Mouse (Mus musculus) telencephalon, adult 2 months (tissue): ENCODE results near the gene Zfand3.

ENCODE experiments used
- DNase-seq: peaks from one replicate; pipeline ENCODE4 v3.0.0-alpha.2; 2011; ENCODE audit warnings: low read depth, low spot score

Gene Zfand3

DNA sequence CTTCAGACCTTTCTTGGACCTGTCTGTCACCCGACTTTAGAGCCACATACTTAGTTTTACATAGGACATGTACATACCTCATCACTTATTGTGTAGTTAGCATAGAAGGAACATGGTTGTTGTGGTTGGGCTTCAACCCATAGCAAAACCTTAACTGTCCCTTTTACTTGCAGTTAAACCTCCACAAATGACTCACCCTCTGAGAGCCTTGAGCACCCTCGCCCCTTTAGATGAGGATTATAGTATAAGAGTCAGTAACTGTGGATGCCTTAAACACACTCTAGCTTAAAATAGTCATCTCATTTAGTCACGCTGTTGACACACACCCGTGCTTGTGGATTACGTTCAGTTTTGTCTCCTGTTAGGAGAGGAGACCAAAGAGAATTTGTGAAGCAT lies 47.8 kb downstream of the Zfand3 start:
- DNase-seq, result no peak

DNA sequence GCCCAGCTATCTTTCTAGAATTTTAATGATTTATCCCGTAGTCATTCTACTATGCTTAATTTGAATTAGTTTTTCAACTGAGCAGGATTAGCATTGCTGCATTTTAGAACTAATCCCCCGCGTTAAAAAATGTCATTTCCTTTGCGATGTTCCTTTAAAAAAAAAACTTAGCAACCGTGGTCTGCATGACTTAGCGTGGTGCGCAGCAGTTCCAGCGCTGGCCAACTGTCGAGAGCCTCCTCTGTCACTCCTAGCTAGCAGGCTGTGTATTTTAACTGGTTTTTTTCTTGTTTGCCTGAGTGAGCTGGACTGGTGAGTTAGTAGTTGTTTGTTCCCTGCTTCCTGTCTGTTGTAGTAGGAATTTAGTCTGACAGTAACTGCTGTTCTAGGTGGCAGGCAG lies 48.9 kb downstream of the Zfand3 start:
- peak; percentile 49 for DNase-seq

DNA sequence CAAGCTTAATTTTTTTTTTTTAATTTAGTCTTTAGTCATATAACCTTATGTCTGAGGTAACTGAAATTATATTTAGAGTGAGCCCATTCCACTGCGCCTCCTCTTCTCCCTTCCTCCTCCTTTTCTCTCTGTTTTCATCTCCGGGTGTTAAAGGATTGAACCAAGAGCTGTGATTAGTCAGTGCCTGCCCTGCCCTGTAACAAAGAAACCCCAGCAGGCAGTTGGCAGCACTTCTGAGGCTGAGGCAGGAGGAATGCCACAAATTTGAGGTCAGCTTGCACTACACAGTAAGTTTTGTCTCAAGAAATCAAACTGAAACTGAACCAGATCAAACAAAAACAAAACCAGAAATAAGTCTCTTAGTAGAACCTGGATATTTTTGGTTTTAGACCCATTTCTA lies 49.3 kb downstream of the Zfand3 start:
- DNase-seq, result peak; percentile 10

DNA sequence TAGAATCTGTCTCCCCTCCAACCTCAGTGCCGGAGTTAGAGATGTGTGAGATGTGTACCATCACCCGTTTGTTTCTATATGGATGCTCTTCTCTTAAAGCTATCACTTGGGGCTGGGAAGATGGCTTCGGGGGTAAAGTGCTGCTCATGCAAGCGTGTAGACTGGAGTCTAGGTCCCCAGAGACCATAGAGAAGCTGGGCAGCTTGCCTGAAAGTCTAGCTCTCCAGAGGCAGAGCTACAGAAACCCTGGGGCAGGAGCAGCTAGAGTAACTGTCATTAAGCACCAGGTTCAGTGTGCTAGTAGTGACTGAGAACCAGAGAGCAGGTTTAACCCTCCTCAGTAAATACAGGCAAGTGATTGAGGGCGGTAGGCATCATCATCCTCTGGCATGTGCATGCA lies 51.7 kb downstream of the Zfand3 start:
- DNase-seq, result no peak

DNA sequence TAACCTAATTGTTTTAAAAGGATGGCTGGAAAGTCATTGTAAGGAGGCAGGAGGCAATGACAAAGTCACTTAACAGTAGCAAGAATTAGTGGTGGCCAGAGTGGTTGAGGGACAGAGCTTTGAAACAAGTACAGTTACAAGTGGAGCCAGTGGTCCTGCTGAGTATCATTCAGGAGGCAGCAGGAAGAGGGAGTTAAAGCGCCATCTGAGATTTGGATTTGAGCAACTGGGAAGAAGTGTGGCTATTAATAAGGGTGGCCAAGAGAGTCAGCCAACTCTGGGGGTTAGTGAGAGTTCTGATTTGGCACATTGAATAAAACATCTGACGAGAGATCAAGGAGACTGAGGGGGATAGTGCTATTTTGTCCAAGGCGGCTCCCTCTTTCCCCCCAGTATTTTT lies 54.1 kb downstream of the Zfand3 start:
- no peak for DNase-seq

DNA sequence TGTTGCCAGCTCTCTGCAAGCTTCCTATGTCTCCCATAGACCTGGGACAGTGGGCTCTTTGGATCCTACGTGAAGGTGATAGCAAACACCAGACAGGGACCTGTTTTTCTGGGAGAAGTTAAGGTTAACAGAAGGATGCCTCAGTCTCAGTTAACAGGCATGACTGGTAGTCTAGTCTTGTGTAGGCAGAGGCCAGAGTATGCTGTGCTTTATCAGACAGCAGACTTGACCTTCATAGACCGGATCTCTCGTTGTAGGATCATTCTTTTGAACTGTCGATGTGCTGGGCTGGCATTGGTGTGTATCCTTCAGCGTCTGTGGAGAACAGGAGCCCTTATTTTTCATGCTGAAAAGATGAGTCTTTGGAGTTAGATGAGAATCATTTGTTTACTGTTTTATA lies 54.5 kb downstream of the Zfand3 start:
- DNase-seq, result no peak

DNA sequence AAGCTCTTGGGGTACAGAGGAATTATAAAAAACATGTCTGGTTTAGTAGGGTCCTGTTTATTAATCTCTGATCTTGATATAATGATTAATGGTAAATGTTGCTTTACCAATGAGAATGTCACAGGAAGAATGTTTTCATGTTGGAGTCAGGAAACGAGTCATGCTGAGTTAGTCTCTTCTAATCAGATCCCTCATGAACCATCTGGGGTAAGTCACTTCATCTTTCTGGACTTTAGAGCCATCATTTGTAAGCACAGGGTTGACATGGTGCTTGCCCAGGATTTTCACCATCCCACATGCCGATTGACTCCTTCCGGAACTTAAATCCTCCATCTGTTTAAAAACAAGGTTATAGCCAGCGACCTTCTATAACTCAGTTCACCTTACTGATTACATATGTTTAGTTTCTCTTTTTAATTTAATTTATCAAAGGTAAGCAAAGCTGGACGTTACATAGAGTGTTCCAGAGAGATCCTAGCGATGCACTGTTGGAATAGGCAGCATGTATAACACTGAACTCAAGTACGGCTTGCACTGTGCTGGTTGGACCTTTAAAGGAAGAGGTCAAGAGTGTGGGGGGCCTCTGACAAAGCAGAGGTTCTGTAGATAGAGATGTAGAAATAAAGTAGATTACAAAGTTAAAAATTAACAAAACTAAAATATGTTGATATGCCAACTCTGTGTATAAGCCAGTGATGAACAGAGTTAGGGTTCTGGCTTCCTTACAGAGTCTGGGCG lies 56.7 kb downstream of the Zfand3 start:
- no peak for DNase-seq

DNA sequence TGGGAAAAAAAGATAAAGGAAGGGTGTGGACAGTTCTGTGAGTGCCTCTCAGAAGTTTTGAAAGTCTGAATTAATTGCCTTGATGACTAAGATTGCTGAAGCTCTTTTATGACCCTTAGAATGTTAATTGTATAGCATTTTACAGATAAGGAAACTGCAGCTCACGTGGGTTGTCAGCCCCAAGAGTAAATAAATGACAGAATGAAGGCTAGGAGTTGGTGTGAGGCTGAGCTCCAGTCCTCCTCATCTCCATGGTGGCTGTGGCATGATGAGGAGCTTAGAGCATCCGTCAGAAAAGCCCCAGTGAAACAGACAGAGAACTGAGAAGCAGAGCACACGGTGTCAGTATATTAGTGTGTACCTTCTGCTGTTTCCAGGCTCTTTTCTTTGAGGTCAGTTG lies 59.3 kb downstream of the Zfand3 start:
- no peak for DNase-seq

DNA sequence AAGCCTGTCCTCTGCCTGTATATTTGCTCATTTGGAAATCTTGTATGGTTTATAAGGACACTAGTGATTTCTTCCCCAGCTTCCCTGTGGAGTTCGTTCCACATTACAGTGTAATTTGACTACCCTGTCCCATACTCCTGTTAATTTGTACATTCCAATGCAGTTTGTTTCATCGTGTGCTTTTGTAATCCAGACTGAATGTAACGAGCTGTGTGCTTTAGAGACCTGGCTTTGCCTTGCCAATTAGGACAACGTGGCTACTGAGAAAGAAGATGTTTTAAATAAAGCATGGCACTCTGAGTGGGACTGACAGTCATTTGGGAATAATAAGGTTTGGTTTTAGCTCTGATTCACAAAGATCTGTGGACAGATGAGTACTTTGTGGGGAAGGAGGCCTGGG lies 60.2 kb downstream of the Zfand3 start:
- DNase-seq, result no peak

DNA sequence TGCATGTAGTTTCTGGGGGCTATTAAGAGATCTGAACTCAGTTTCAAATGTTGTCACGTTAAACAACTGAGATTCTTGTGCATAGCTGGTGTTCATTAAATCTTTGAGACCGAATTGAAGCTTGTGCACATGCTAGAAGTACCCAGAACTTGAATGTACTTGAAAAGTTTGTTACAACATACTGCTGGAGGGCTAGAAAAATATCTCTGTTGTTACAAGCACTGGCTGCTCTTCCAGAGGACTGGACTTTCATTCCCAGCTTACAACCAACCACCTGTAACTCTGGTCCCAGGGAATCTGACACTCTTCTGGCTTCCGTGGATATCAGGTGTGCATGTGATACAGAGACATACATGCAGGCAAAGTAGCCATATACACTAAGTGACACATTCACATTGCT lies 65.2 kb downstream of the Zfand3 start:
- no peak for DNase-seq

DNA sequence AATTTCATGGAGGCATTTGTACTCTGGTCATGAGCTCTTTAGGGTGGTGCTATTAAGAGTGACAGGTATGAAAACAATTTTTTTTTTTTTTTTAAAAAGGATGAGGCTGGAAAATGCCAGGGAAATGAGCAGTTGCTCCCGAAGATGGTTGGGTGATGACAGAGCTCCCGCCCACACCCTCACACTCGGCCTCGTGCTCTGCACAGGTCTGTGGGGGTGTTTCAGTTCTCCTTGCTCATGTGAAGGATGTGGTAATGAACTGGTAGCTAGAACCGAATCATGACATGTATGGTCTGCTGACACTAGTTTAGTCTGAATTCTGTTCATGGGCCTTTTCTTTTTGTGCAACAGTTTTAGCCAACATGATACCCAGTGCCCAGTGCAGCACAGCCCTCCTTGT lies 66.1 kb downstream of the Zfand3 start:
- peak; percentile 16 for DNase-seq

DNA sequence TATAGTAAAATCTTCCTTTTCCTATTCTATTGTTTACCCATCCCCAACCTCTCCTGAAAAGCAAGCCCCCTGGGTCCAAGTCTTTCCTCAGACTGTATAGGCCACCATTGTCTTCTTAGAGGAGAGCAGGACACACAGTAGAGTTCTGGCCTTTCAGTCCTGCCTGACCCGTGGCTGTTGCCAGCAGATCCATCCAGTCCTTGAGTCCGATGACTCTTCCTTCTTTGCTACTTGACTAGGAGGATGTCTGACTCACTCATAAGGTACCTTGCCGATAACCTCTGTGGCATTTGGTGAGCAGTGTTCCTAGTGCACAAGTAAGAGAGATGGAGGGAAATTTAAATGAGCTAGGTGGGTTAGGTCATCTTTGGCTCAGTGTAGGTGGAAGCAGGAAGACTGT lies 68.1 kb downstream of the Zfand3 start:
- no peak for DNase-seq

DNA sequence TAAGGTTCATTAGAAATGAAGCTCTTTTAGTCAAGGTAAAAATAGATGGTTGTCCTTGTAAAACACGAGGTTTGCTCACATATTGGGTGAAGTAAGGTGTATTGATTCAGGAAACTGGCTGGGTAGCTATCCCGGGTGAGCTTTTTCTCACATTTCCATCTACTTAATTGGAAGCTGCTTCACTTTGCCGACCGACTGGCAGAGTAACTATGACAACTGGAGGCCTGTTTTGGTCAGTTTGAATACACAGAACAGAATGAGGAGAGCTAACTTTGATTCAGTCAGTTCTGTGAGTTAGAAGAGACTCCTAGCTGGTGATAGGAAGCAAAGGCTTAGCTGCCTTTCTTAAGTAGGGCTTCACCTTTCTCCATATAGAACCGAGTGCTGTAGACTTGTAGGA lies 71.4 kb downstream of the Zfand3 start:
- DNase-seq, result no peak

DNA sequence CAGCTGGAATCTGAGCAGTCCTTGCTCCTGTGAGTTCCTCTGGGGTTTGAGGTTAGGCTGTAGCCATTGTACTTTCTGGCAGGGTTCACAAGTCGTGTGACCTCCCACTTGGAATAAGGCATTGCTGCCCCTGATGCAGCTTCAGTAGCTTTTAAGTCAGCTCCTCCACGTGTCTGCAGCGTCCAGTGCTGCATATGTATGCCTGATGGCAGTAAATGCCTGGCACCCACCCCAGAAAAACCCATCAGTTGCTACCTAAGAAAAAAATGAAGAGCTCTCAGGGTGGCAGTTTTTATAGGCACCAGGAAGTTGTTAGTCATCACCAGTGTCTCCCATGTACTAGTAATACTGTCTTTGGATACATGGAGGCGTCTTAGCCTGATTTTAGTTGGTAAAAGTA lies 79.5 kb downstream of the Zfand3 start:
- peak; percentile 71 for DNase-seq

DNA sequence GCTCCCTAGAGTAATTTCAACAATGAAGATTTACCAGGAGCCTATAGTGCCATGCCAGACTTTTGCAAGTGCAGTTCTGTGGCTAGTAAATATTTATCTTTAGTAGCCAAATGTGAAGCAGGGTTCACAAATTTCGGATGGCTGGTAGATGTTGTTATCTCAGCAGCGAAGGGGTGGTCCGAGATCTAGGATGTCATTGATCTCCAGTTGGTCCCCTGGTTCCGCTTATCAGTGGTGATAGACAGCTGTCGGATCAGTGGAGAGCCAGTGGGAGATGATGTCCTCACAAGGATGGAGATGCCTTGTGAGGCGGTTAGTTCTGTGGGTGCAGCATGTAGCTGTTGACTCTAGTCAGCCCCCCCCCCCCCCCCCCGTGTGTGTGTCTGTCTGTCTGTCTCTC lies 82.2 kb downstream of the Zfand3 start:
- no peak for DNase-seq

DNA sequence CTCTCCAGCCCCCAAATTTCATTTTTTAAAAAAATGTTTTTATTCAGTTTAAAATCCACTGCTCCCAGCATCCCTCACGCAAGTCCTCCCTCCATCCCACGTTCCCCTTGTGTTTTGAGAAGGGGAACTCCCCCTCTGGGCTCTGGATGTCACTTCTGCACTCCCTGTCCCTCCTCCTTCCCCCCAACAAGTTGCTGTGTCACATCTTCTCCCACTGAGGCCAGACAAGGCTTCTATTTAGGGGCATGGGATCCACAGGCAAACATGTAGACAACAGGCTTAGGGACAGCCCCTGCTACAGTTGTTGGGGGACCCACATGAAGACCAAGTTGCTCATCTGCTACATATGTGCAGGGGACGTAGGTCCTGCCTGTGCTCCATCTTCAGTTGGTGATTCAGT lies 83.9 kb downstream of the Zfand3 start:
- no peak for DNase-seq

DNA sequence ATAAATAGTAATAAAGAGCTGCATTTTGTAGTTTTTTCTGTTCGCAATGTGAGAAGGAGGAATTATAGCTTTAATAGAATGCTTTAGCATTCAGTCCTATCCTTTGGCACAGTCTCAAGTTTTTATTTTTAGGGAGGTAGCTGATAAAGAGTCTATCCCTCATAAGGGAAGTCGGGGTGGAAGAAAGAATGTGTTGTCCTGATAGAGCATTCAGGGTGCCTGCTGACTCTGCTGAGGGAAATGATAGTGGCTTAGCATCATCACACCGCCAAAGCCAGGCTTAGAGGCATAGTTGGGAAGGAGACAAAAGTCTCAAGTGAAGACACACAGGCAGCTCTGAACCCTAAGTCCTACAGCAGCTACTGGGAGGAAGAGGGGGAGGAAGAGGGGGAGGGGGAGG lies 85.9 kb downstream of the Zfand3 start:
- no peak for DNase-seq

DNA sequence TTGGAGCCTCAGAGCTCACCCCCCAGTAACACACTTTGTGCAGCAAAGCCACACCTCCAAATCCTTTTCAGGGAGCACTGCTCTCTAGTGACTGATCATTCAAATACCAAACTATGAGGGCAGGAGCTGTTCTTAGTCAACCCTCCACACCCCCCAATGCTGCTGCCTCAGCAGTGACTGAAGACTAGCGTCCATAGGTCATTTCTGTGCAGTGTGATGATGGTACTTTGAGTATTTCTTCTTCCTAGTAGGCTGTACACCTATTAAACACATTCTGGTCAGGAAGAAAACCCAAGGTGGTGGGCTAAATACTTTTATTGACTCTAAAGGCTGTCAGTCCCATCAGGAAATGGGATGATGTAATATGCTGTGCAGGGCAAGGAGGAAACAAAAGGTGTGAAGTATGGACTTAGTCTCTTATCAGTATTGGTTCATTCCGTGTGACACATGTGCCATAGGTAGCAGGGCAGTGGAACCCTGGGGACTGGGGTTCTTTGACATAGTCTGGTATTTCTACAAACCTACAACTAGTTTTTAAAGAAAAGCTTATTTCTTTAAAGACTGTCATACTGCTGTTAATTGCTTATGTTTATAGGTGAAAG lies 88.7 kb downstream of the Zfand3 start:
- no peak for DNase-seq

DNA sequence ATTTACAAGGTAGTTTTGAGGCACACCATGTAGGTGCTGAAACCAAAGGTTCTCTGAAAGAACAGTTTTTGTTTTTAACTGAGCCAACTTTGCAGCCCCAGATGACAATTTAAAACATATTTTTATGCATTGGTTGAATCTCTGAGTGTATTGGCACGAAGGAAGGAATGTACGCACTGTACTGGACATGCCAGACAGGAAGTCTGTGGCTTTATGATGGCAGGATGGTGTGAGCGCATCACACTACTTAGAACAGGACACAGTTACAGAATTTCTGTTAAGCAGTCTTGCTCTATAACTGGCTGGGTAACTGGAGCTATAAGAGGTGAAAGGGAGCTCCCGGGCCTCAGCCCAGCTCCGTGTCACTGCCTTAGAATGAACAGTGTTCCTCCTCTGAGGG lies 92.6 kb downstream of the Zfand3 start:
- DNase-seq, result no peak

DNA sequence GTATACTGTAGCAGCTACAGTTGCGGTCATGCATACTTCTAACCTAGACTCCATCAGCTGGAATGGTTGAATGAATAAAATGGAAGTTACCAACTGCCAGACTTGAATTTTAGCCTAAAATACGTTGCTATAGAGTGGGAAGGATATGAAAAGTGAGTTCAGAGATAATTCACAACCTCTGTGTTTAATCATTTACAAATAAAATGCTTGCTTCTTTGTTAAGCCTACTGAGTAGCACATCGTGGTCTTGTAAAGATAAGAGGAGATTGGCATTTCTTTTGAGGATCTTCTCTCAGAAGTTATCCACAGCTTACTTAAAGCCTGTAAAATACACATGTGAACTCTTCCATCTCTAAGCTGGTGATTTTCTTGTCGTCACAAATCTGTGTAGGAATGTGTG lies 93.1 kb downstream of the Zfand3 start:
- DNase-seq, result no peak

DNA sequence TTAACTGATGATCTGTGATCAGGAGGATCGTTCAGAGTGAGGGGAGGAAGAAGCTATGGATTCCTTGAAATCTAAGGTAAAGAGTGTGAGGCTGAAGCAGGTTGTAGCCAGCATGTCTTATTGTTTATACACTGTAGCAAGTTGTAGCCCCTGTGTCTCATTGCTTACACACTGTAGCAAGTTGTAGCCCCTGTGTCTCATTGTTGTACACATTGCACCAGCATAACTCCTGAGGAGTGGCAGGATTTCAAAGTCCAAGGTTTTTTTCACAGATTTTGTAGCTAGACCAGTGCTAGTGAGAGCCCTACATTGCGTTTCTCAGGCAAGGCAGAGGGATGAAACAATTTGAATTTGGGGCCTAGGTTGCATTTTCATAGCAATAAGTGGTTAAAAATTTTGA lies 95.1 kb downstream of the Zfand3 start:
- DNase-seq, result no peak

DNA sequence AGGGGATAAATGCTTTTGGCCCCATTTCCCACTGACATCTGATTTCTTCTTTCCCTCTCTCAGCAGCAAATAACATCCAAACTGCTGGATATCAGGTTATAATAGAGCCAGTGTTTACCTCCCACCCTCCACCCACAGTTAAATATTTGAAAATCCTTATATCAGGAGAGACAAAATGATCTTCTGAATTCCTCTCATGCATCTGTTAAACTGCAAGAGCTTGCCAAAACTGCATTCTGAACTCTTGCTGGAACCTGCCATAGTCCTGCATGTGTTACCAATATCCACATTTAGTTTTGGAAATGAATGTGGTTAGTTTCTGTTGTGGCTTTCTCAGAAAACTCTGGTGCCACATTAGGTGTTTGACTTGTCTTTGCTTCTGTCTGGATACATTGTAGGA lies 97.3 kb downstream of the Zfand3 start:
- no peak for DNase-seq

DNA sequence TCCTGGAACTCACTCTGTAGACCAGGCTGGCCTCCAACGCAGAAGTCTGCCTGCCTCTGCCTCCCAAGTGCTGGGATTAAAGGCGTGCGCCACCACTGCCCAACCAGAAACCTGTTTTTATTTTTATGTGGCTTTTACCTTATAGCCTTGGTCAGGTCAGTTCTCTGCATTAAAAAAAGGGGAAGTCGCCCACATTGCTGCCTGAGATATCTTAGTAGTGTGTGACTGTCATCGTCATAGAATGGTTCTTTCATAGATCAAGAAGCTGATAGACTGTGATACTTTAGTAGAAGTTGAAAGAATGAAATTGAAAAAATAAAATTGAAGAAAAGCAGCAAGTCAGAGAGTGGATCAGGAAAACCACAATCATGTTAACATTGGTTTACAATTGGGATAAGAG lies 98.5 kb downstream of the Zfand3 start:
- no peak for DNase-seq

DNA sequence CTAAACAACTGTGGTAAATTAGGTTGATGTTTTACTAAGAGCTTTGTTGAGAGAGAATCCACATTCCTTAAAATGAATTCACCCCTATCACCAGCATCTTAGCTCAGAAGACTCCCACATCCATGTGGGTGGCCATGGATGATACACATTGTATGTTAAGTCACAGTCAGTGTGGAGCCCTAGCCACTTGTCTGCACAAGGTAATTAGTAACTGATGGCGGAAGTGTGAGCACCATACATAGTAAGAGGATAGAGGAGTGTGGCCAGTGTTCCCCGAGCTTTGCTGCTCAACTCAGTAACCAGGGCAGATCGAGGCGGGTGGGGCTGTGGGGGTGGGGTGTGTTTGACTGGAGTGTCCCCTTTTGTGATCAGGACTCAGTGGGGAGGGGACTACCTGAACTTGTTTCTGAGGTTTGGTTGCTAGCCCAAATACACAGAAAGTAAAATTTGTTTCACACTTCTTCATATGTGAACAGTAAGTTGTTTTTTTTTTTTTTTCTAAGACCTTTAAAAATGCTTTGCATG lies 99.2 kb downstream of the Zfand3 start:
- no peak for DNase-seq
